Mouse (Mus musculus): ENCODE data around the gene Snta1. TPM values are rescaled to one million over a fixed set of nuclear protein-coding genes. Genes with fewer than 3 reads are reported as not detected.
A peak's percentile ranks its signal among the peaks of the same experiment; 100 is the strongest.

Snta1 gene
- total RNA-seq, 2 experiments from 2014 or later: 221 to 230 TPM

- no peak for DNase-seq
- intact Hi-C loops (cut with DNase I): no loop called here
Measured at GRCm38 (mm10) chr2:154425522-154425921, 17.6 kb upstream of the Snta1 start.

- intact Hi-C loops (cut with DNase I): no loop called here
- no peak for DNase-seq
Measured at GRCm38 (mm10) chr2:154423548-154423947, 15.6 kb upstream of the Snta1 start.

- DNase-seq: no peak
- intact Hi-C loops (cut with DNase I): no loop called here
Measured at GRCm38 (mm10) chr2:154422181-154422580, 14.3 kb upstream of the Snta1 start.

GRCm38 (mm10) chr2:154420942-154421731 lies 13.2 kb upstream of the Snta1 start:
- intact Hi-C loops (cut with DNase I): no loop called here
- DNase-seq: no peak

- intact Hi-C loops (cut with DNase I): no loop called here
- DNase-seq: no peak
Measured at GRCm38 (mm10) chr2:154419631-154420515, 12.0 kb upstream of the Snta1 start.

- intact Hi-C loops (cut with DNase I): no loop called here
- DNase-seq: no peak
Measured at GRCm38 (mm10) chr2:154418001-154418400, 10.1 kb upstream of the Snta1 start.

GRCm38 (mm10) chr2:154417107-154417506 lies 9.2 kb upstream of the Snta1 start:
- DNase-seq: peak; percentile 47 to 72
- intact Hi-C loops (cut with DNase I): loop anchor here (2.0 kb wide), 1 partner anchor 122 kb away; no protein-coding TSS in a partner anchor

GRCm38 (mm10) chr2:154412018-154412666 lies 4.2 kb upstream of the Snta1 start:
- intact Hi-C loops (cut with DNase I): loop anchor here (5.0 kb wide), 2 partner anchors 200 to 530 kb away; partner anchors contain the start of genes 4930519P11Rik and Zfp341
- no peak for DNase-seq

GRCm38 (mm10) chr2:154410355-154410754 lies 2.5 kb upstream of the Snta1 start:
- no peak for DNase-seq
- intact Hi-C loops (cut with DNase I): loop anchor here (5.0 kb wide), 2 partner anchors 202 to 532 kb away; partner anchors contain the start of genes 4930519P11Rik and Zfp341

GRCm38 (mm10) chr2:154407063-154407642 lies 746 bp downstream of the Snta1 start:
- intact Hi-C loops (cut with DNase I): no loop called here

GRCm38 (mm10) chr2:154405447-154405994 lies 2.4 kb downstream of the Snta1 start:
- intact Hi-C loops (cut with DNase I): no loop called here

More at GRCm38 (mm10) chr2:154407063-154407642, 746 bp downstream of the Snta1 start:
- no peak for DNase-seq

GRCm38 (mm10) chr2:154402811-154403210 lies 5.1 kb downstream of the Snta1 start:
- intact Hi-C loops (cut with DNase I): no loop called here
- DNase-seq: no peak

More at GRCm38 (mm10) chr2:154405447-154405994, 2.4 kb downstream of the Snta1 start:
- DNase-seq: peak in 1 of 2 experiments; percentile 56

- intact Hi-C loops (cut with DNase I): no loop called here
- no peak for DNase-seq
Measured at GRCm38 (mm10) chr2:154401976-154402375, 5.9 kb downstream of the Snta1 start.

GRCm38 (mm10) chr2:154399325-154399724 lies 8.6 kb downstream of the Snta1 start:
- intact Hi-C loops (cut with DNase I): no loop called here
- DNase-seq: no peak

- no peak for DNase-seq
- intact Hi-C loops (cut with DNase I): no loop called here
Measured at GRCm38 (mm10) chr2:154398267-154398666, 9.6 kb downstream of the Snta1 start.

GRCm38 (mm10) chr2:154396529-154396928 lies 11.4 kb downstream of the Snta1 start:
- intact Hi-C loops (cut with DNase I): no loop called here
- DNase-seq: no peak

- no peak for DNase-seq
- intact Hi-C loops (cut with DNase I): no loop called here
Measured at GRCm38 (mm10) chr2:154394602-154395001, 13.3 kb downstream of the Snta1 start.

GRCm38 (mm10) chr2:154390180-154390964 lies 17.5 kb downstream of the Snta1 start:
- peak; percentile 86 to 94 for DNase-seq
- intact Hi-C loops (cut with DNase I): loop anchor here (1.0 kb wide), 1 partner anchor 15 kb away; no protein-coding TSS in a partner anchor

GRCm38 (mm10) chr2:154379103-154379502 lies 28.8 kb downstream of the Snta1 start:
- DNase-seq: no peak
- intact Hi-C loops (cut with DNase I): no loop called here
